Mouse (Mus musculus) midbrain, postnatal 0 days (tissue): Measurements from ENCODE around the gene Grap2. TPM values are rescaled to one million over a fixed set of nuclear protein-coding genes. Genes with fewer than 3 reads are reported as not detected.

Experiments used
- ATAC-seq: fragments of 200-750 bp; cut with Nextera tagmentation; 2 replicates; pipeline ENCODE4 v1.8.0; 2017; ENCODE audit warnings: moderate number of reproducible peaks, mild to moderate bottlenecking, moderate TSS enrichment, moderate library complexity; ENCODE audit not compliant: low FRiP score
- DNase-seq: peaks from one replicate; pipeline ENCODE4 v3.0.0-alpha.2; 2015; ENCODE audit warnings: low spot score
- H3K27ac ChIP-seq: fragments of 300-500 bp; sonication (generic); 2 replicates; pipeline ENCODE4 v1.5.1; 2014; ENCODE audit warnings: low read depth, mild to moderate bottlenecking, low read length, mixed read lengths
- H3K27me3 ChIP-seq: fragments of 300-500 bp; sonication (generic); 2 replicates; pipeline ENCODE4 v1.6.1; 2014; ENCODE audit warnings: low read length, control low read depth, mixed read lengths; ENCODE audit not compliant: insufficient read depth
- H3K36me3 ChIP-seq: fragments of 300-500 bp; sonication (generic); 2 replicates; pipeline ENCODE4 v1.6.1; 2014; ENCODE audit warnings: low read length, control low read depth, mixed read lengths; ENCODE audit not compliant: insufficient read depth
- H3K4me1 ChIP-seq: fragments of 300-500 bp; sonication (generic); 2 replicates; pipeline ENCODE4 v1.6.1; 2014; ENCODE audit warnings: mild to moderate bottlenecking, control low read depth, antibody characterized with exemption, low read length, mixed read lengths; ENCODE audit not compliant: insufficient read depth
- H3K4me2 ChIP-seq: fragments of 300-500 bp; sonication (generic); 2 replicates; pipeline ENCODE4 v1.6.1; 2014; ENCODE audit warnings: low read depth, mild to moderate bottlenecking, low read length, mixed read lengths; ENCODE audit not compliant: poor library complexity, severe bottlenecking
- H3K4me3 ChIP-seq: fragments of 300-500 bp; sonication (generic); 2 replicates; pipeline ENCODE4 v1.5.1; 2014; ENCODE audit warnings: low read depth, mild to moderate bottlenecking, low read length, moderate library complexity
- H3K9ac ChIP-seq: fragments of 300-500 bp; sonication (generic); replicated peaks from 2 replicates; pipeline ENCODE4 v1.6.1; 2014; ENCODE audit warnings: mild to moderate bottlenecking, low read length, moderate library complexity, mixed read lengths; ENCODE audit not compliant: poor library complexity, severe bottlenecking
- H3K9me3 ChIP-seq: fragments of 300-500 bp; sonication (generic); 2 replicates; pipeline ENCODE4 v1.6.1; 2016; ENCODE audit warnings: low read length, control low read depth
- CTCF ChIP-seq: IDR thresholded peaks from 2 replicates; pipeline ENCODE4 v1.5.1; 2016; ENCODE audit warnings: antibody characterized with exemption, mild to moderate bottlenecking
- WGBS: fragments of 180-500 bp; shearing (Covaris S2); extraction: QIAGEN DNeasy Blood & Tissue Kit; methylation state at CpG from one replicate; pipeline ENCODE4 v1.1.7; 2014; 5-methylcytosine and 5-hydroxymethylcytosine counted together
- polyA plus RNA-seq: library from polyadenylated mRNA; unstranded; fragments of >200 nt; fragmentation: Nextera tagmentation; extraction: Ambion mirVana; gene quantifications from 2 replicates; pipeline ENCODE4 v1.2.1, GENCODE M21; 2015
- total RNA-seq: library from RNA; depleted of rRNA; stranded (reverse); fragments of >200 nt; gene quantifications from 2 replicates; pipeline ENCODE4 v1.2.3, GENCODE M21; 2014

Gene Grap2
- total and polyA plus RNA-seq, 2 experiments from 2014 or later, result 0.07 to 0.66 TPM

DNA sequence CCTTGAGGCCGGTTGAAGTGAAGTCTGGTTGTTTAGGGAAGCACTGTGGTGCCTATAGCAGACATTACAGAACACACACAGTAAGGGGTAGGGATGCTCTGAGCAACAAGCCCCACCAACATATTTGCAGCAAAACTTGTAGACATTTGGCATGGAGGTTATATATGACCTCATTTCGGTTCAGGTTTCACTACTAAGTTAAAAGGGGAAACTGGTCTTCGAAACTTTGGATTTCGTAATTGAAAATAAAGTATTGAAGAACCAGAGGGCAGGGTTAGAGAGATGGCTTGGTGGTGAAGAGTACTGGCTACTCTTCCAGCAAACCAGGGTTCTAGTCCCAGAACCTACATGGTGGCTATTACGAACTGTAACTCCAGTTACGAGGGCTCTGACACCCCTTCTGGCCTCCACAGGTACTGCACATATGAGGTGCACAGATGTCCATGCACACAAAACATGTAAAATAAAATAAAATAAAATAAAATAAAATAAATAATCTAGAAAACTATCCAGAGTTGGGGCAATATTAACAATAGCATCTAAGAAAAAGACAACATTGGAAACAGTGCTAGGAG is 8.7 kb upstream of the Grap2 start:
- Histone ChIP-seq H3K36me3 (no peaks in the 10 kb centered on the region), H3K4me1 (no peaks in the 10 kb centered on the region), H3K9me3 (no peaks in the 10 kb centered on the region), H3K4me2 (no peak overlapping the region), H3K27me3 (no peaks in the 10 kb centered on the region), H3K27ac (no peak overlapping the region), H3K4me3 (no peak overlapping the region), H3K9ac (no peak overlapping the region)
- no peak for DNase-seq
- no peak for ATAC-seq
- WGBS, result 94% methylated on average over 6 of the region's 6 CpGs
- TF ChIP-seq CTCF, result peak; percentile 47

DNA sequence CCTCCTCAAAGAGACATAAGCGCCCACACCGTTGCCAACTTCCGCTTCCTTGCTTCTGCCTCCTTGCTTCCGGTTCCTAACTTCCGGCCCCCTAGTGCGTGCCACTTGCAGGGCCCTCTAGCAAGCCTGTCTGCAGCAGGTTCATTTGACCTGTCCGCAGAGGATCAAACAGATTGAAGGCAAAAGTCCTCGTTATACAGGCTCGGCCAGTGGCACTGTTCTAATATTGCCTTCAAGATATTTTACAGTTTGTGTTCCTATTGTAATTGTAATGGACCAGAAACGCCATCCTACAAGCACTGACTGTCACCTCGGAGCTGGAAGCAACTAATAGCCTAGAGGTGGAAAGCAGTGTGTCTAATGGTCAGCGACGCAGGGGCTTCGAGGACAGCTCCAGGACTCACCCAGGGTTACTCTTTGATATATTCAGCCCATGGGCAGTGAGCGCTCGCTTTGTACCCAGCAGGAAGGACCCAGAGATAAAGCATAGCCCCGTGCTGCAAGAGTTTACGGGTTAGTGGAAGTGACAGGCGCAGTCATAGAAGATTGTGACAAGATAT is 7.2 kb upstream of the Grap2 start, which contains the start of gene Enthd1:
Gene Enthd1, minus strand, starts transcription at position 51 of the 560 bp plus-strand sequence.
- H3K4me1 ChIP-seq, result no peaks in the 10 kb centered on the region
- H3K36me3 ChIP-seq, result no peaks in the 10 kb centered on the region
- no peak for DNase-seq
- no peak within 1 kb of the TSS for H3K27ac ChIP-seq
- TF ChIP-seq CTCF, result no peak
- no peak for ATAC-seq
- H3K9ac ChIP-seq, result no peak within 1 kb of the TSS
- H3K27me3 ChIP-seq, result no peaks in the 10 kb centered on the region
- H3K4me3 ChIP-seq, result no peak within 1 kb of the TSS
- 61% methylated on average over 19 of the region's 19 CpGs for WGBS
- H3K4me2 ChIP-seq, result no peak within 1 kb of the TSS
- H3K9me3 ChIP-seq, result no peaks in the 10 kb centered on the region

DNA sequence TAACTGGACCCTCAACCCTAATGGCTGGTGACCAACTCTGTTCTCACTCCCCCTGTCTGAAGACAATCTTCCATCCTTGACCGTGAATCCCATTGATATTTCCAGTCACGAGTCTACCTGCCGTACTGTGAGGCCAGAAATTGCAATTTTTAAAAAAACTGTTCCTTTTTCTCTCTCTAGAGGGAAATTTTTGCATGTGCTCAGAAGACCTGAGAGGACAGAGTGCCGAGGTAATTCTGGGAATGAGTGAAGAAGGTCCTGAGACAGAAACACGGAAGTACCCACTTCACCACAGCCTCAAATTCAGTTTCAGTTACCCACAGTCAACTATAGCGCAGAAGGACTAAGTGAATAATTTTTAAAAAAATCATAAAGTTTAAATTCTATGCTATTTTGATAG is 5.7 kb upstream of the Grap2 start:
- Histone ChIP-seq H3K4me1 (no peaks in the 10 kb centered on the region), H3K27me3 (no peaks in the 10 kb centered on the region), H3K9ac (no peak overlapping the region), H3K4me2 (no peak overlapping the region), H3K27ac (no peak overlapping the region), H3K4me3 (no peak overlapping the region), H3K9me3 (no peaks in the 10 kb centered on the region), H3K36me3 (no peaks in the 10 kb centered on the region)
- ATAC-seq (no peak), DNase-seq (no peak)
- TF ChIP-seq CTCF, result no peak
- WGBS, result 87% methylated on average over 6 of the region's 6 CpGs

DNA sequence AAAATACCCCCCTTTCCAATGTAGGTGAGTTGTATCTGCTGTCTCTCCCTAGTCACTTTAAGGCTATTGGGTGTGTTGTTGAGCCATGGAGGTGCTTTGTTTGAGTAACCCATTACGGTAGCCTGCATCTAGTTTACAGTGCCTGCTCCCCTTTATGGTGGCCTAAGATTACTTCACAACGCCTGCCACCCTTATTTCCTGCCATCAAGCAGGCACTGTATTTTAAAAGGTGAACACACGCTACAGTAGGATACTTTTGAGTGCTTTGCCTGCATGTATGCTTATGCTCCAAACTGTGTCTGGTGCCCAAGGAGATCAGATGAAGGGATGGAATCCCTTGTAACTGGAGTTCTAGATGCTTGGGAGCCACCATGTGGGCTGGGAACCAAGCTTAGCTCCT is 5.3 kb upstream of the Grap2 start:
- no peak overlapping the region for H3K4me2 ChIP-seq
- H3K4me1 ChIP-seq, result no peaks in the 10 kb centered on the region
- no peak overlapping the region for H3K27ac ChIP-seq
- no peak for TF ChIP-seq CTCF
- H3K9ac ChIP-seq, result no peak overlapping the region
- H3K4me3 ChIP-seq, result no peak overlapping the region
- no peaks in the 10 kb centered on the region for H3K36me3 ChIP-seq
- ATAC-seq (no peak), DNase-seq (no peak)
- no peaks in the 10 kb centered on the region for H3K9me3 ChIP-seq
- 95% methylated on average over 3 of the region's 3 CpGs for WGBS
- H3K27me3 ChIP-seq, result no peaks in the 10 kb centered on the region

DNA sequence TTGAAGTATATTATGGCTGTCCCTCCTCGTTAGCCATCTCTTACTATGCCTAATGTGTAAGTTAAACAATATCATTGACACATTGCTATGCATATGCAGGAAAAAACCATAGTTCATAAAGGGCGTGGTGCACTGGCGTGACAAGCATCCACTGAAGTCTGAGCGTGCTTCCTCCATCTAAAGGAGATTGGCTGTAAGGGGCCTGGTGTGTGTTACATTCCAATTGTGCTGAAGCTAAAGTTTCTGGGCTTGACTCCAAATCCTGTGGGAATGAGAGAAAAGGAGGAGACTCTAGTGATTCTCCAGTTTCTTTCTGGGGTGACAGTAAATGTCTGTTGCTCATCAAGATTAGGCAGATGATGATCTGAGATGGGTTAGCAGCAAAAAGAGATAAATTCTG is 4.7 kb upstream of the Grap2 start:
- Histone ChIP-seq H3K9me3 (no peaks in the 10 kb centered on the region), H3K27ac (no peak overlapping the region), H3K4me3 (no peak overlapping the region), H3K27me3 (no peaks in the 10 kb centered on the region), H3K36me3 (no peaks in the 10 kb centered on the region), H3K4me1 (no peaks in the 10 kb centered on the region), H3K9ac (no peak overlapping the region), H3K4me2 (no peak overlapping the region)
- DNase-seq (no peak), ATAC-seq (no peak)
- WGBS, result 75% methylated on average over 4 of the region's 4 CpGs
- no peak for TF ChIP-seq CTCF

DNA sequence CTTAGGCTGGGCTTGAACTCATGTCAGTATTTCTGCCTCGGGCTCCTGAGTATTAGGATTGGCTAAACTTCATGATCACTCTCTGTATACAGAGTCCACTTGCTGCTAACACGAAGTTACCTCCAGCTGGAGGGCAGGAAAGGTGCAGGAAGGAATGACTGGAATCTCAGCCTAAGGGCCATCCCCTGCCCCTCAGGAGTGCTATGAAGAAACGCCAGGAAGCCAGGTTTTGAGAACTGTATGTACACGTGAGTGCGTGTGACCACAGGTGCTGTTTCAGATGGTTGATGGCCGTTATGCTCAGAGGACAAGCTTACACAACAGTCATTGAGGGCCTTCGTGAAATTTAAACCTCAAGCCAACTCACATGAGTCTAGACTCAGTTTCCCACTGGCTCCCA is 3.2 kb upstream of the Grap2 start:
- TF ChIP-seq CTCF, result no peak
- Histone ChIP-seq H3K4me1 (no peaks in the 10 kb centered on the region), H3K36me3 (no peaks in the 10 kb centered on the region), H3K9me3 (no peaks in the 10 kb centered on the region), H3K27me3 (no peaks in the 10 kb centered on the region), H3K4me2 (no peak overlapping the region), H3K9ac (no peak overlapping the region), H3K4me3 (no peak overlapping the region), H3K27ac (no peak overlapping the region)
- 81% methylated on average over 7 of the region's 7 CpGs for WGBS
- DNase-seq (no peak), ATAC-seq (no peak)
